Mouse (Mus musculus): ENCODE data around the gene Rgcc. TPM values are rescaled to one million over a fixed set of nuclear protein-coding genes. Genes with fewer than 3 reads are reported as not detected.

The Rgcc gene
- total and polyA plus RNA-seq, 2 experiments from 2014 or later: 43.3 to 74.4 TPM

GRCm38 (mm10) chr14:79313439-79314175 is 12.2 kb upstream of the Rgcc start:
- no peaks in the 10 kb centered on the region for H3K9me3 ChIP-seq (ENCODE audit: low read length)
- H3K4me1 ChIP-seq (ENCODE audit: insufficient read depth, low read length): no peaks in the 10 kb centered on the region
- H3K27ac ChIP-seq: peak overlapping the region; percentile 65; the same call in 1 of the 2 replicates
- H3K4me3 ChIP-seq (ENCODE audit: low read length): no peak overlapping the region
- H3K27me3 ChIP-seq (ENCODE audit: insufficient read depth, low read length): no peaks in the 10 kb centered on the region
- 61% methylated on average over 8 of the region's 8 CpGs for WGBS
- ATAC-seq (no peak), DNase-seq (ENCODE audit: low spot score) (peak; percentile 60)
- H3K9ac ChIP-seq (replicated peaks; ENCODE audit: low read length): no peak overlapping the region
- H3K4me2 ChIP-seq (ENCODE audit: low read depth, low read length): no peak overlapping the region
- H3K36me3 ChIP-seq (ENCODE audit: insufficient read depth, low read length): no peaks in the 10 kb centered on the region
- TF ChIP-seq CTCF (IDR thresholded peaks at IDR 0.05; ENCODE audit: low read depth): no peak

- Histone ChIP-seq H3K4me2 (ENCODE audit: low read depth, low read length) (no peak overlapping the region), H3K27ac (no peak overlapping the region), H3K9ac (replicated peaks; ENCODE audit: low read length) (no peak overlapping the region), H3K27me3 (ENCODE audit: insufficient read depth, low read length) (no peaks in the 10 kb centered on the region), H3K4me1 (ENCODE audit: insufficient read depth, low read length) (no peaks in the 10 kb centered on the region), H3K9me3 (ENCODE audit: low read length) (no peaks in the 10 kb centered on the region), H3K4me3 (ENCODE audit: low read length) (no peak overlapping the region), H3K36me3 (ENCODE audit: insufficient read depth, low read length) (no peaks in the 10 kb centered on the region)
- ATAC-seq (no peak), DNase-seq (ENCODE audit: low spot score) (no peak)
- 77% methylated on average over 4 of the region's 4 CpGs for WGBS
- no peak for TF ChIP-seq CTCF (IDR thresholded peaks at IDR 0.05; ENCODE audit: low read depth)
These were observed 11.3 kb upstream of the Rgcc start for GRCm38 (mm10) chr14:79312719-79313118.

GRCm38 (mm10) chr14:79311918-79312454 is 10.5 kb upstream of the Rgcc start:
- Histone ChIP-seq H3K36me3 (ENCODE audit: insufficient read depth, low read length) (no peaks in the 10 kb centered on the region), H3K27ac (no peak overlapping the region), H3K4me2 (ENCODE audit: low read depth, low read length) (no peak overlapping the region), H3K9ac (replicated peaks; ENCODE audit: low read length) (no peak overlapping the region), H3K4me3 (ENCODE audit: low read length) (no peak overlapping the region), H3K4me1 (ENCODE audit: insufficient read depth, low read length) (no peaks in the 10 kb centered on the region), H3K27me3 (ENCODE audit: insufficient read depth, low read length) (no peaks in the 10 kb centered on the region), H3K9me3 (ENCODE audit: low read length) (no peaks in the 10 kb centered on the region)
- TF ChIP-seq CTCF (IDR thresholded peaks at IDR 0.05; ENCODE audit: low read depth): no peak
- DNase-seq (ENCODE audit: low spot score) (no peak), ATAC-seq (no peak)
- 71% methylated on average over 4 of the region's 4 CpGs for WGBS

- no peak overlapping the region for H3K4me3 ChIP-seq (ENCODE audit: low read length)
- no peaks in the 10 kb centered on the region for H3K4me1 ChIP-seq (ENCODE audit: insufficient read depth, low read length)
- no peaks in the 10 kb centered on the region for H3K36me3 ChIP-seq (ENCODE audit: insufficient read depth, low read length)
- no peaks in the 10 kb centered on the region for H3K27me3 ChIP-seq (ENCODE audit: insufficient read depth, low read length)
- H3K9me3 ChIP-seq (ENCODE audit: low read length): no peaks in the 10 kb centered on the region
- no peak overlapping the region for H3K27ac ChIP-seq
- DNase-seq (ENCODE audit: low spot score) (no peak), ATAC-seq (no peak)
- no peak overlapping the region for H3K9ac ChIP-seq (replicated peaks; ENCODE audit: low read length)
- TF ChIP-seq CTCF (IDR thresholded peaks at IDR 0.05; ENCODE audit: low read depth): no peak
- no peak overlapping the region for H3K4me2 ChIP-seq (ENCODE audit: low read depth, low read length)
- WGBS: 56% methylated on average over 4 of the region's 4 CpGs
These were observed 7.7 kb upstream of the Rgcc start for GRCm38 (mm10) chr14:79309115-79309514.

GRCm38 (mm10) chr14:79308364-79308763 is 6.9 kb upstream of the Rgcc start:
- Histone ChIP-seq H3K4me1 (ENCODE audit: insufficient read depth, low read length) (no peaks in the 10 kb centered on the region), H3K4me2 (ENCODE audit: low read depth, low read length) (no peak overlapping the region), H3K9ac (replicated peaks; ENCODE audit: low read length) (no peak overlapping the region), H3K9me3 (ENCODE audit: low read length) (no peaks in the 10 kb centered on the region), H3K27ac (no peak overlapping the region), H3K27me3 (ENCODE audit: insufficient read depth, low read length) (no peaks in the 10 kb centered on the region), H3K36me3 (ENCODE audit: insufficient read depth, low read length) (no peaks in the 10 kb centered on the region), H3K4me3 (ENCODE audit: low read length) (no peak overlapping the region)
- ATAC-seq: no peak
- 14% methylated on average over 4 of the region's 4 CpGs for WGBS
- no peak for DNase-seq (ENCODE audit: low spot score)
- TF ChIP-seq CTCF (IDR thresholded peaks at IDR 0.05; ENCODE audit: low read depth): no peak

- ATAC-seq: no peak
These were observed 6.5 kb upstream of the Rgcc start for GRCm38 (mm10) chr14:79307908-79308307.

GRCm38 (mm10) chr14:79307138-79307537 is 5.7 kb upstream of the Rgcc start:
- Histone ChIP-seq H3K36me3 (ENCODE audit: insufficient read depth, low read length) (no peaks in the 10 kb centered on the region), H3K9ac (replicated peaks; ENCODE audit: low read length) (no peak overlapping the region), H3K4me2 (ENCODE audit: low read depth, low read length) (no peak overlapping the region), H3K27ac (no peak overlapping the region), H3K4me1 (ENCODE audit: insufficient read depth, low read length) (no peaks in the 10 kb centered on the region), H3K27me3 (ENCODE audit: insufficient read depth, low read length) (no peaks in the 10 kb centered on the region), H3K9me3 (ENCODE audit: low read length) (no peaks in the 10 kb centered on the region), H3K4me3 (ENCODE audit: low read length) (no peak overlapping the region)
- no peak for TF ChIP-seq CTCF (IDR thresholded peaks at IDR 0.05; ENCODE audit: low read depth)
- ATAC-seq: no peak
- DNase-seq (ENCODE audit: low spot score): no peak
- WGBS: 90% methylated on average over 7 of the region's 7 CpGs

More at GRCm38 (mm10) chr14:79307908-79308307, 6.5 kb upstream of the Rgcc start:
- WGBS: 52% methylated on average over 5 of the region's 5 CpGs
- no peak overlapping the region for H3K27ac ChIP-seq
- no peak for TF ChIP-seq CTCF (IDR thresholded peaks at IDR 0.05; ENCODE audit: low read depth)
- no peak overlapping the region for H3K4me3 ChIP-seq (ENCODE audit: low read length)
- H3K4me1 ChIP-seq (ENCODE audit: insufficient read depth, low read length): no peaks in the 10 kb centered on the region
- no peak overlapping the region for H3K4me2 ChIP-seq (ENCODE audit: low read depth, low read length)
- H3K9me3 ChIP-seq (ENCODE audit: low read length): no peaks in the 10 kb centered on the region
- H3K36me3 ChIP-seq (ENCODE audit: insufficient read depth, low read length): no peaks in the 10 kb centered on the region
- H3K27me3 ChIP-seq (ENCODE audit: insufficient read depth, low read length): no peaks in the 10 kb centered on the region
- H3K9ac ChIP-seq (replicated peaks; ENCODE audit: low read length): no peak overlapping the region
- no peak for DNase-seq (ENCODE audit: low spot score)
